10 mouse cellular contexts compared by ENCODE assay signal in the genomic region with DNA sequence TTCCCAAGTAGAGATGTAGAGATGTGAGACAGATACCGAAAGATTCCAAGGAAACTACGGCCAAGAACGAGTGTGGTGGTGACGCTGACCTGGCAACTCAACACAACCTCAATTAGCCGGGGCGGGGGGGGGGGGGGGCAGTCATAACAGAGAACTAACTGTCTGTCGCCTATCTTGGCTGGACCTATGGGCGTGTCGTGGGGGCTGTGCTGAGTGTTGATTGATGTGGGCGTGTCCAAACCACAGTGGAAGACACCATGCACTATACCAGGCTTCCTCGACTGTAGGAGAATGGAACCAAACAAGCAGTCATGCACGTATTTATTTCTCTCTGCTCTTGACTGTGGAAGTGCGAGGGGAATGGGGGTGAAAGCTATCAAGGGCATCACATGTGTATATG. TPM values are rescaled to one million over a fixed set of nuclear protein-coding genes. Genes with fewer than 3 reads are reported as not detected.
A peak's percentile ranks its signal among the peaks of the same experiment; 100 is the strongest.
DNase-seq lines count a peak whose midpoint lies in the region; ATAC-seq and TF ChIP-seq lines count a peak whose summit lies in the region.
"Had no signal": no experiment of that assay in that cellular context is flagged by ENCODE, and none has a peak within 500 bp of the region (broad histone marks: within the 10 kb centered on the region; RNA-seq: fewer than 3 reads in every experiment).

No protein-coding gene starts in this region.

- H3K9ac ChIP-seq in forebrain, postnatal 0 days, result no peak overlapping the region
- H3K9ac ChIP-seq in forebrain, embryonic 12.5 days, result no peak overlapping the region
- no peak overlapping the region for H3K9ac ChIP-seq in heart, embryonic 16.5 days (ENCODE audit: low read length)

- no peaks in the 10 kb centered on the region for H3K36me3 ChIP-seq in forebrain, postnatal 0 days (ENCODE audit: insufficient read depth)
- no peaks in the 10 kb centered on the region for H3K36me3 ChIP-seq in forebrain, embryonic 12.5 days (replicated peaks)
- no peaks in the 10 kb centered on the region for H3K36me3 ChIP-seq in heart, embryonic 16.5 days (ENCODE audit: control insufficient read depth, insufficient read depth)
- no peaks in the 10 kb centered on the region for H3K36me3 ChIP-seq in splenic B cell, adult 2 months (ENCODE audit: control insufficient read depth, insufficient read depth, low read length, poor library complexity, severe bottlenecking)

- no peak for DNase-seq in forebrain, postnatal 0 days
- DNase-seq in ovary, adult 18-20 months (ENCODE audit: low spot score), result peak; percentile 42
- DNase-seq in ovary, postnatal 14 days (ENCODE audit: low spot score), result no peak
- peak; percentile 18 for DNase-seq in splenic B cell, adult 2 months (ENCODE audit: low read depth, low spot score)
- DNase-seq in layer of hippocampus, postnatal 25 days (ENCODE audit: extremely low spot score in 1 of 2, low spot score in 1 of 2), result no peak
- DNase-seq in thymus, postnatal 10 days (ENCODE audit: low spot score in 2 of 2), result no peak
- DNase-seq: cerebellum, postnatal 10 days; kidney, adult 2 months had no signal

- H3K4me2 ChIP-seq in forebrain, postnatal 0 days (ENCODE audit: low read depth), result no peak overlapping the region
- H3K4me2 ChIP-seq in forebrain, embryonic 12.5 days, result no peak overlapping the region
- peak overlapping the region; percentile 52 for H3K4me2 ChIP-seq in heart, embryonic 16.5 days (ENCODE audit: low read depth, low read length)

- H3K27me3 ChIP-seq in forebrain, postnatal 0 days (ENCODE audit: insufficient read depth, low read length), result no peaks in the 10 kb centered on the region
- H3K27me3 ChIP-seq in forebrain, embryonic 12.5 days, result no peaks in the 10 kb centered on the region
- H3K27me3 ChIP-seq in heart, embryonic 16.5 days (ENCODE audit: control insufficient read depth, insufficient read depth, low read length), result no peaks in the 10 kb centered on the region
- peaks cover 2% of the 10 kb centered on the region; the same call in 1 of the 2 replicates for H3K27me3 ChIP-seq in splenic B cell, adult 2 months (ENCODE audit: control insufficient read depth, insufficient read depth, low read length, poor library complexity, severe bottlenecking)

- ATAC-seq in forebrain, postnatal 0 days, result peak; percentile 40; the same call in 1 of the 2 replicates
- ATAC-seq in forebrain, embryonic 12.5 days (ENCODE audit: low FRiP score), result no peak
- ATAC-seq in heart, embryonic 16.5 days (replicated peaks; ENCODE audit: extremely low read depth, insufficient read depth, low FRiP score), result peak; percentile 77; the same call in 1 of the 2 replicates

- H3K27ac ChIP-seq in forebrain, postnatal 0 days (ENCODE audit: low read depth, low read length), result no peak overlapping the region
- no peak overlapping the region for H3K27ac ChIP-seq in forebrain, embryonic 12.5 days
- H3K27ac ChIP-seq in heart, embryonic 16.5 days (ENCODE audit: low read length), result no peak overlapping the region

- no peaks in the 10 kb centered on the region for H3K4me1 ChIP-seq in forebrain, postnatal 0 days (ENCODE audit: insufficient read depth)
- peaks cover under 1% of the 10 kb centered on the region; the same call in 1 of the 2 replicates for H3K4me1 ChIP-seq in forebrain, embryonic 12.5 days
- H3K4me1 ChIP-seq in heart, embryonic 16.5 days (ENCODE audit: control insufficient read depth, insufficient read depth, low read length), result no peaks in the 10 kb centered on the region

- no peaks in the 10 kb centered on the region for H3K9me3 ChIP-seq in forebrain, postnatal 0 days (ENCODE audit: low read length)
- no peaks in the 10 kb centered on the region; the same call in 1 of the 2 replicates for H3K9me3 ChIP-seq in forebrain, embryonic 12.5 days
- no peaks in the 10 kb centered on the region for H3K9me3 ChIP-seq in heart, embryonic 16.5 days (replicated peaks; ENCODE audit: control insufficient read depth, low read length)

- WGBS in forebrain, postnatal 0 days, result 61% methylated on average over 13 of the region's 13 CpGs
- WGBS in forebrain, embryonic 12.5 days, result 72% methylated on average over 13 of the region's 13 CpGs
- 28% methylated on average over 13 of the region's 13 CpGs for WGBS in heart, embryonic 16.5 days

- TF ChIP-seq CTCF in forebrain, postnatal 0 days (IDR thresholded peaks at IDR 0.05; ENCODE audit: low read depth), result no peak

- no peak overlapping the region for H3K4me3 ChIP-seq in forebrain, postnatal 0 days (ENCODE audit: low read depth, low read length)
- no peak overlapping the region for H3K4me3 ChIP-seq in forebrain, embryonic 12.5 days (replicated peaks)
- peak overlapping the region; percentile 20 for H3K4me3 ChIP-seq in heart, embryonic 16.5 days (ENCODE audit: low read length)

RNA-seq across cellular contexts. Expression of gene Frmd5, which starts 19.1 kb away (rescaled TPM):
- 53.3 and 54.3 TPM in 2 replicates for total RNA-seq in forebrain, postnatal 0 days (2014; rRNA removed)
- polyA plus RNA-seq in forebrain, postnatal 0 days (2015; fragmentation: Nextera tagmentation; extraction: Ambion mirVana), result 10.3 and 15.7 TPM in 2 replicates
- 30.8 and 34.3 TPM in 2 replicates for polyA plus RNA-seq in forebrain, embryonic 12.5 days (2016; fragmentation: Nextera tagmentation; extraction: Ambion mirVana)
- 54.7 and 68.3 TPM in 2 replicates for polyA plus RNA-seq in heart, embryonic 16.5 days (2015; fragmentation: Nextera tagmentation; extraction: Ambion mirVana)
- total RNA-seq in layer of hippocampus, postnatal 25 days (2021), result 10 to 100 TPM; 30.1 to 37.0 TPM

Comparison
In these comparisons a context has a peak if more than half of its experiments do, and no peak if none do; other contexts are left out.
1. DNase-seq: peak in ovary, adult 18-20 months (single experiment) and splenic B cell, adult 2 months (single experiment); none in forebrain, postnatal 0 days (single experiment), ovary, postnatal 14 days (single experiment), layer of hippocampus, postnatal 25 days (0 of 2) and thymus, postnatal 10 days (0 of 2).